Mouse (Mus musculus) thymus, adult 18-20 months (tissue): Measurements from ENCODE around the gene Fam69b.

Experiments
- DNase-seq, 2 experiments: peaks; one replicate each; pipeline ENCODE4 v3.0.0; 2022; ENCODE audit warnings: mixed read lengths in 2 of 2

Gene Fam69b

DNA sequence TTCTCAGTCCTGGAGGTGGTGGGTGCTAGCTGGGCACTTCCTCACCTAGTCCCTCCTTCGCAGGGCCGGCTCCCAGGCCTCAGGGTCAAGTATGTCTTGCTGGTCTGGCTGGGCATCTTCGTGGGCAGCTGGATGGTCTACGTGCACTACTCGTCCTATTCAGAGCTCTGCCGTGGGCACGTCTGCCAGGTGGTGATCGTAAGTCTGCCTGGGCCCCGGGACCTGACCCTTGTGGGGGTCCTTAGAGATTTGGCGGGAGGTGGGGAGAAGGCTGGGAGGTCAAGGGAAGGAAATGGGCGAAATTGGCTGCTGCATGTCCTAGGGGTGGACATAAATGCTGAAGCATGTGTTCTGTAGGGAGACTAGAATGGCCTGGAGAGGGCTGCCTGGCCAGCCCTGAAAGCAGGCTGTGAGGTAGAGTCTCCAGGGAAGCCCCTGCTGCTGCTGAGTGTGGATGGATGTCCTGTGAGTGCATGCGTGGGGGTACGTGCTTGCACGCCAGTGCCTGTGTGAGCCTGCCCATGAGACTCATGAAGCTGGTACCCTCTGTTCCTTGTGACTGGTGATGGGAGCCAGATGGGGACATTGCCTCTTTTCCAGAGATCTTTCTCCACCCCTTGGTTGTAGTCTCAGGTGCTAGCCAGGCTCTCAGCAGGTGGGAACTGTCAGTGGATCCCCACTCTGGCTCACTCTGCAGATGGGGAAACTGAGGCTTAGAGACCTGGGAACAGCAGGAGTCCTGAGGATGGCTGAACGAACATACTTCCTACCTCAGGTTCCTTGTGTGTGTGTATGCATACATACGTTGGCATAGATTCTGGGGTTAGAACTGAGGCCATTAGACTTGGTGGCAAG is 4.5 kb downstream of the Fam69b start:
- no peak for DNase-seq

DNA sequence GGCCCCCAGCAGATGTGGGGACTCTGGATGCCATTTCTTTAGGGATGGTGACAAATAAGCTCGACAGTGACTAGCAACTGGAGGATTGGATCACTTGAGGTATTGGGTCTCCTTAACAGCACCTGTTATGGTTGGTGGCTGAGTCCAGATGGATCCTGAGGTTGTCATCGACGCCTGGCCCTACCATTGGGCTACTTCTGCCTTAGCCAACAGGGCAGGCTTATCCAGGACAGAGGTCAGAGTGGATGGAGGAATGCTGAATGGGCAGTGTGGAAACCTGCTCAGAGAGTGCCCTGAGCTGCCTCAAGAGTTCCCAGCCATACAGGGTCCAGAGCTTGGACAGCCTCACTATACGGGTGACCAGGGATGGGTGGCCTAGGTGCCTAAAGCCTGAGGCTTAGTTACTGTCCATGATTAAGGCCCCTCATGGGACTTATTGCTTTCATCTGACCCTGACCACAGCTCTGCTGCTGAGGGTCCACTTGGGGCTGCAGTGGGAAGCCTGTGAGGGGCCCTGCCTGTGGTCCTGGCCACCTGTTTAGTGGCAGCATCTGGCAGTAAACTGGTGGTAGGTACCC is 5.8 kb downstream of the Fam69b start:
- no peak for DNase-seq

DNA sequence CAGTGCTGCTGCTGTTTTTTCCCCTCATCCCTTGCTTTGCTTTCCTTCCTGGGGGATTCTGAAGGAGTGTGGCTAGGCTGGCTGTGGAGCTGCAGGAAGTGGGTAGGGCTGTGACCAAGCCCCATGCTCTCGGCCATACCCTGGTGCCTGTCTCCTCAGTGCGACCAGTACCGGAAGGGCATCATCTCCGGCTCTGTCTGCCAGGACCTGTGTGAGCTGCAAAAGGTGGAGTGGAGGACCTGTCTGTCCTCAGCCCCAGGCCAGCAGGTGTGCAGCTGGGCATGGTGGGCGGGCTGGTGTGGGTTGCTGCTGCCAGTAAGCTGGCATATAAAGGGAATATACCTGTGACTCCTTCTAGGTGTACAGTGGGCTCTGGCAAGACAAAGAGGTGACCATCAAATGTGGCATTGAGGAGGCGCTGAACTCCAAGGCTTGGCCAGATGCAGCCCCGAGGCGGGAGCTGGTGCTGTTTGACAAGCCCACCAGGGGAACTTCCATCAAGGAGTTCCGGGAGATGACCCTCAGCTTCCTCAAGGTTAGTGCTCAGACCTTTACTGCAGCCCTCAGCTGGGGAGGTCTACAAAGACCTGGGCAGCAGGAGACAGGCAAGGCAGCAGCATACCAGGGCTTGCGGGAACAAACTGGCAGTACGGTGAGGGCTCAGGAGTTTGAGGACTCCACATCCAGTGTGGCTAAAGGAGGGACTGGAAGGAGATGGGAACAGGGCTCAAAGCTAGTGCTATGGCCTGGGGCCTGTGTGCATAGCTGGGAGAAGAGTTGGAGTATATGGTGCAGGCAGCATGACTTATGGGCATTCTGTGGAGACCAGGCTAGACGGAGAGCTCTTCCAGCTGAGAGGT is 6.6 kb downstream of the Fam69b start:
- no peak for DNase-seq

DNA sequence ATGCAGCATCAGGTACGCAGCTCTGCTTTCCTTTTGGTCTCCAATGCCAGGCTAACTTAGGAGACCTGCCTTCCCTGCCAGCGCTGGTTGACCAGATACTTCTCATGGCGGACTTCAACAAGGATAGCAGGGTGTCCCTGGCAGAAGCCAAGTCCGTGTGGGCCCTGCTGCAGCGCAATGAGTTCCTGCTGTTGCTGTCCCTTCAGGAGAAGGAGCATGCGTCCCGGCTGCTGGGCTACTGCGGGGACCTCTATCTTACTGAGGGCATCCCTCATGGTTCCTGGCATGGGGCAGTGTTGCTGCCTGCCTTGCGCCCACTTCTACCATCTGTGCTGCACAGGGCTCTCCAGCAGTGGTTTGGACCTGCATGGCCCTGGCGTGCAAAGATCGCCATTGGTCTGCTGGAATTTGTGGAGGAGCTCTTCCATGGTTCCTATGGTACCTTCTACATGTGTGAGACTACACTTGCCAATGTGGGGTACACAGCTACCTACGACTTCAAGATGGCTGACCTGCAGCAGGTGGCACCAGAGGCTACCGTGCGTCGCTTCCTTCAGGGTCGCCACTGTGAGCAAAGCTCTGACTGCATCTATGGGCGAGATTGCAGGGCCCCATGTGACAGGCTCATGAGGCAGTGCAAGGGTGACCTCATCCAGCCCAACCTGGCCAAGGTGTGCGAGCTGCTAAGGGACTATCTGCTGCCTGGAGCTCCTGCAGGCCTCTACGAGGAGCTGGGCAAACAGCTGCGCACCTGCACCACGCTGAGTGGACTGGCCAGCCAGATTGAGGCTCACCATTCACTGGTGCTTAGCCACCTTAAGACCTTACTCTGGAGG is 7.5 kb downstream of the Fam69b start:
- DNase-seq: no peak

DNA sequence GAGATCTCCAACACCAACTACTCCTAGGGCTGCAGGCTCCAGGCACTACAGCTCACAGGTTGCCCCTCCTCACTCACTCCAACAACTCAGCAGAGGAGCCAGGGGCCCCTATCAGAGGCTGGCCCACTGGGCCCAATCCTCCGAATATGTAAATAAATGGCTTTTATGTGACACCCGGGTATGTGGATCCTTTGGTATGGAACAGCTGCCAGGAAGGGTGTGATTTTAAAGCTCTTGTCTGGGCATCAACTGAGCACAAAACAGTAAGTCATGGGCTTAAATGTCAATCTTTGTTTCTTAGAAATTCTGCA is 8.0 kb downstream of the Fam69b start:
- DNase-seq: no peak

DNA sequence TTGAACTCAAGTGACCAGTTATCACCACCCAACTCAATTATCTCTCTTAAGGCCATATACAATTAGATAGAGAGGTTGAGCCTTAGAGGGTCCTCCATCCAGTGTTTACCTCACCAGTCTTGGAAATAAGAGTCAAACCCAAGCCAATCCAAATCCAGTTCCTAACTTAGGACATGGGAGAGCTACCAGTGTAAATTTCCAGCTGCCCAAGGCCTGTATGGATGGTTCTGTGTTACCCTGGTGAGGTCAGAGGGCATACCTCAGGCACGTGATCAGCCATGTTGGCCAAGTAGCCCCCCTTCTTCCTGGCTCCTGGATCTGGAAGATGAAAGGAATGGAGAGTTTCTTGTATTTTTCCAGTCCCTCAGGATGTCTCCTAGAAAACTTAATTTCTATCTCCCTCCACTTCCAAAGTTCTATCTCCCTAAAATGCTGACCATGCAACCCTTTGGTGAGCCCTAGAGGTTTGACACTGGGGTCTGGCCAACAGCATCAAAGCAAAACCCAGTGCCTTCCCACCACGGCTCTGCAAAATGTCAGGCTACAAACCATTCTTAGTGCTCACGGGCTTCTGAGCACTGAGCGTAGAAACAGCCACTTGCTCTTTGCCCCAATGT is 9.2 kb downstream of the Fam69b start:
- DNase-seq: no peak

DNA sequence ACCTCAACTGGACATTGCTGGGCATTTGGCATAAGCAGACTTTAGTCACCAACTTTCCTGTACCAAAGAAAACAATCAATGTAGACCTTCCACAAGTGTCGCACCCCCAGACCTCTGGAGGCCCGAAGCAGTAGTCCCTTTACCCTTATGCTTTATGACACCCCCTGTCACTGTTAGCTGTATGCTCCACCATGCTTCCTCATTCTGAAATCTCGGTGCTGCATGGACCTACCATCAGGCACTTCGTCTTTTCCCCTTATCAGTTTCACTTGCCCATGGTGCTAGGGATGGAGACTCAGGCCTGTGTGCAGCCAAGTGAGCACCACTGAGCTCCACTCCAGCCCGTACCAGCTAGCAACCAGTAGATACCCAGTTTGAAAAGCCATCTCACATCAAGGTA is 9.8 kb downstream of the Fam69b start:
- no peak for DNase-seq

DNA sequence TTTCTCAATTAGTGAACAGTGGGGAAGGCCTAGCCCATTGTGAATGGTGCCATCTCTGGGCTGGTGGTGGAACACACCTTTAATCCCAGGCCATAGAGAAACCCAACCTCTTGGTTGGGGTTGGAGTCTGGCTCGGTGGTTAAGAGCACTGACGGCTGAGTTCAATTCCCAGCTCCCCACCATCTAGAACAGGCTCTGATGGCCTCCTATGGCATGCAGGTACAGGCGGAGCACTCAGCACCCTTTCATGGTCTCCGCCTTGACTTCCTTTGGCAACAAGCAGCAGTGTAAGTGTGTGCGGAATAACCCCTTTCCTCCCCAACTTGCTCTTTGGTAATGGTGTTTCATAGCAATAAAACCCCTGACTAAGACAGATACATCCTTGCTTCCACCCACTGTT is 10.3 kb downstream of the Fam69b start:
- DNase-seq: no peak

DNA sequence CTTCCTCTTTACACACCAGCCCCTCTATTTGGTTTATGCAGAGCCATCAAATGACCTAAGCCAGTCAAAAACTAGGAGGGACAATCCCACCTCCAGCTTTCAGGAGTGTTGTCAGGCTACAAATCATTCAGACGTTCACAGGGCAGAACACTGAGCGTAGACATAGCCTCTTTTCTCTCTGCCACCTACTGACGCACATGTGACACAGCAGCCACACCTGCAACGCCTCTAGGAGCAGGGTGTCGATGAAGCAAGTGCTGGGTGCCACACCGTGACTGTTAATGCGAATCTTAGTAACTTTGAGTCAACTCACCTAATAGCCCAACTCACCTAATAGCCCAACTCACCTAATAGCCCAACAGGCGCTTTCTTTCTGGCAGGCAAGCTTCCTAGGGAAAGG is 10.8 kb downstream of the Fam69b start:
- DNase-seq: peak; percentile 51 to 61

DNA sequence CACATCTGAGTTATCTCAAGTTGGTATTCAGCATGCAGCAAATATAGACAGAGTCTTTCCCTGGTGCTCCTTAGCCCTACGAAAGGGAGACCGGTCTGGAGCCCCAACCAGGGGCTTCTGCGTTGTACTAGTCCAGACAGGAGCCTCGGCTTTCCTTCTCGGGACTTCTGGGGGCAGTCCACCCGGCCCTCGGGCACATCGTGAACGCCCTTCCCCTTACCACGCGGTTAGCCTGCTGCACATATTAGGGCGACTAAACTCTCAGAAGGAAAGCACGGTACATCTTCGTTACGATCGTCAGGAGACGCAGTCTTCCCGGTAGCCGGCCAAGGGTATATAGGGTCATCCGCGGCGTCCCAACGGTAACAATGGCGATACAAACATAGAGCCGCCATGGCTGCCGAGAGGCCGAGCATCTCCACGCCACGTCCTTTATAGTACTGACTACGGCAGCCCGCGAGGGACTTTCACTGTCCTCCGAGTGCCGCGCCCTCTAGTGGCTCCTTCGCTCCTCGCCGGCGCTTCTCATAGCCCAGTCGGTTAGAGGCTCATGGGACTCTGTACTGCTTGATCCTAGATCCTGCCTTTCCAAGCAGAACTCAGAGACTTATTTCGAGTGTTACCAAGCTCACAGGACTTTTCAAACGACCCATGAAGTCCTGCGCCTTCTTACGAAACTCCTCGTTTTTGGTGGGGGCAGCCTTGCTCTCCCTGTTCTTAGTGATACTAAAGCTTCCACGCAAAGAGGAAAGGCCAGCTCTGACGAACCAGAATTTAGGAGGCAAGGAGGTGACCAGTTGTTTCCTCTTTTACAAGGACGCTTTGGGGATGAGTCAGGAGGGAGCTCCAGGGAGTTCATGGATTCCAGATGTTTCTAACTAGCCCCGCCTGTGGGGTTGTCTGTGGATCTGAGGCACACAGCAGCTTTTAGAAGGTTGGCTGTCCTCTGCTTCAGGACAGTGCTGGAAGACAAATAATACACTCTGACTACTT is 11.9 kb downstream of the Fam69b start:
- peak; percentile 80 to 84 for DNase-seq

DNA sequence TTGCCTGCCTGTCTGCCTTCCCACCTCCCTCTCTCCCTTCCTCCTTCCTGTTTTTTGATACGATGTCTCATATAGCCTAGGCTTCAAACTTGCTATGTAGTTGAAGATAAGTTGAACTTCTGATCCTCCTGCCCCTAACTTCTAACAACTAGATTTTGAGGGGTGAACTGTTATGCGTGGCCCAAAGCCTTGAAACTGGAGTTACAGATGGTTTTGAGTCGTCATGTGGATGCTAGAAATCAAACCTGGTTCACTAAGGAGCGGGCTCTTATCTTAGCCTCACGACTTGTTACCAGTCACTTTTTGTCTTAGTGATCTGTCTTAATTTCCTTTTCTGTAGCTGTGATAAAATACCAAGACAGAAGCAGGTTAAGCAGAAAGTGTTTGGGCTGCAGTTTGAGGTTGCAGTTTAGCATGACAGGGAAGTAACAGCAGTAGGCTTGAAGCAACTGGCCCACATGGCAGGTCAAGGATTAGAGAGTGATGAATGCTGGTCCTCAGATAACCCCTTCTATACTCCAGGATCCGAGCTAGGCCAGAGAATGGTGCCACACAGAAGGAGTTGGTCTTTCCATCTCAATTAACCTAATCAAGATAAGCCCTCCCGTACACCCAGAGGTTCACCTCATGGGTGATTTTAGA is 12.9 kb downstream of the Fam69b start:
- DNase-seq: no peak

DNA sequence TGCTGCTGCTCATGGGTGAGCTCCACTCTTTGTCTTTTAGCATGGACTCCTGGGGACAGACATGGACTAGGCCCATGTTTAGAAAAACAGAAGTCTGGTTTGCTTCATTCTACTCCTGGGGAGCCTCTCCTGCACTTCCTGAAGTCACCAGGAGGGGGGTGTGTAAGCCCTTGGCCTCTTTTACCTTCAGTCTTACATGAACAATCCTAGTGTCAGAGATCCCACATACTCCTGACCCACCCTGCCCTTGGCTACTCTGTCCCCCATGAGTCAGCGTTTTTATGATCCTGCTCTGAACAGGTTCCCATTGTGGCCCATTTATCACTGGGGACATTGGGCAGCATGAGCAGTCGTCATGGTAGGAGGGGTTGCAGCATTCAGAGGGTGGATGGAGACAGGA is 15.7 kb downstream of the Fam69b start:
- no peak for DNase-seq

DNA sequence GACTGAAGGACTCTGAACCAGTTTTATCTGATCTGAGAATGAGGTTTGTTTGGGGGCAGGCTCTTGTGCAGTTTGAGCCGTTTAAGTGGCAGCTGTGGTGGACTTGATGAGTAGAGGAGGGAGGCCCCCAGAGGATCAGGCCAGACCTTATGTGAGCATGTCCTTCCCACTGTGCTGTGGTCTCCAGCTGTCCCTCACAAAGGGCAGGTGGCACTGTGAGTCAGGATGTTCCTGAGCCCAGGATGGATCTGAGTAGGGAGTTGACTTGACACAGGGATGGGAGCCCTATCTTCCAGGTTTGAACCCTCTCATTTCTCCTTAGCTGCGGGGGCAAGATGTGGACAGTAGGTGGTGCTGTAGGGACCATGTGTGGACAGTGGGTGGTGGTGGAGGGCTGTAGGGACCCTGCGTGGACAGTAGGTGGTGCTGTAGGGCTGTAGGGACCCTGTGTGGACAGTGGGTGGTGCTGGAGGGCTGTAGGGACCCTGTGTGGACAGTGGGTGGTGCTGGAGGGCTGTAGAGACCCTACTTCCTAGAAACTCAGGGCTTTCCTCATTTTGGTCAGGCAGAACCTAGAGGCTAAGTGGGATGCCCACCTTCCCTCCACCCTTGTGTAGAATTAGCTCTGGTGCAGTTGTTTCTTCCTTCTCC is 18.5 kb downstream of the Fam69b start:
- DNase-seq: peak; percentile 48 to 64

DNA sequence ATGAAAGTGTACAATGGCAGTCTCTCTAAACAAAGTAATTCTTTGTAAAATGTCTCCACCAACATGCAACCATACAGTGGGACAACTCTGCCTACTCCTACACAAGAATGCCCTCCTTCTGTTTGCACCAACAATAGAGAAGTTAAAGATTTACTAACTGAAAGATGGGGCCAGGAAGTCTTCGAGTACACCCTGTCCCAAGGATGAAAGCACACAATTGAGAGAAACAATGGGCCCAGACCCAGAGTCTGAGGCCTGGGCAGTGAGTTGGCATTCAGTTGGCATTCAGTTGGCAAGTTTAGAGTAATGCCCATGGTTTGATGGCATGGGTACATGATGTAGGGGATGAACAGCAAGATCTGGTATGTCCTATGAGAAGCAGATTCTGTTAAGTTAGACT is 26.4 kb downstream of the Fam69b start:
- no peak for DNase-seq

DNA sequence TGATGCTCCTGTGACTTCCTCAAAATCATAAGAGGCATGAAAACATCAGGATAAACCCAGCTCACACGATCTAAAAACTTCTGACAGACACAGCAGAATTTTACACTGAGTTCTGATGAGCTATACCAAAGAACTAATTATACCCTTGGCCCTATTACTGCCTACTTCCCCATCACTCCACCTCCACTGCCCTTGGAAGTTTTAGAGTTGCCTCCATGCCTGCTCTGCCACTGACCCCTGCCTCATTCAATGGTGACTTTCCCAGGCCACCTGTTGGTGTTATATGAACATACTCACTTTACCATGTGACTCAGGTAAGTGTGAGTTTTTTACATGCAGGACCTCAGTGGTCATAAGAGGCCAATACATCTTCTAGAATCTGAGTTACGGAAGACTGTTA is 29.2 kb downstream of the Fam69b start:
- DNase-seq: no peak

DNA sequence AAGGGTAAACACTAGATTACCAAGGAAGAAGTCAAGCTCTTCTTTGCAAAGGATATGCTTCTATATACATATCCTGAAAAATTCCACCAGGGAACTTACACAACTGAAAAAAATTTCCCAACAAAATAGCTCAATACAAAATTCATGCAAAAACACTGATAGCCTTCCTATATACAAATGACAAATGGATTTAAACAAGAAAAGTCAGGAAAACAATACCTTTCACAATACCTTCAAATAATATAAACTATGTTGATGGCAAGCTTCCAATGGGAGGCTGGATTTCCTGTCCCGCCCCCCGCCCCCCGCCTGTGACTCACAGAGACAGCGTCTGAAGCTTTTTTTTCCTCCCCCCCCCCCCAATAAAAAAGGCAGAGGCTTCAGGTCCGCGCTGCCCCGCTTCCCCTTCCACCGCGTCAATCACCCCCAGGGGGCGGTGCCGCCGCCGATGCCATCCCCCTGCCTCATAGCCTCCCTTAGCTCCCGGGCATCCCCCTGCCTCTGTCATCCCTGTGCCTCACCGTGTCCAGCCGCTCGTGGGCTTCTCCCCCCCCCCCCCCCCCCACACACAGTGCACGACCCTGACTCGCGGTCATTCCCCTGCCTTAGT is 33.0 kb downstream of the Fam69b start:
- no peak for DNase-seq

DNA sequence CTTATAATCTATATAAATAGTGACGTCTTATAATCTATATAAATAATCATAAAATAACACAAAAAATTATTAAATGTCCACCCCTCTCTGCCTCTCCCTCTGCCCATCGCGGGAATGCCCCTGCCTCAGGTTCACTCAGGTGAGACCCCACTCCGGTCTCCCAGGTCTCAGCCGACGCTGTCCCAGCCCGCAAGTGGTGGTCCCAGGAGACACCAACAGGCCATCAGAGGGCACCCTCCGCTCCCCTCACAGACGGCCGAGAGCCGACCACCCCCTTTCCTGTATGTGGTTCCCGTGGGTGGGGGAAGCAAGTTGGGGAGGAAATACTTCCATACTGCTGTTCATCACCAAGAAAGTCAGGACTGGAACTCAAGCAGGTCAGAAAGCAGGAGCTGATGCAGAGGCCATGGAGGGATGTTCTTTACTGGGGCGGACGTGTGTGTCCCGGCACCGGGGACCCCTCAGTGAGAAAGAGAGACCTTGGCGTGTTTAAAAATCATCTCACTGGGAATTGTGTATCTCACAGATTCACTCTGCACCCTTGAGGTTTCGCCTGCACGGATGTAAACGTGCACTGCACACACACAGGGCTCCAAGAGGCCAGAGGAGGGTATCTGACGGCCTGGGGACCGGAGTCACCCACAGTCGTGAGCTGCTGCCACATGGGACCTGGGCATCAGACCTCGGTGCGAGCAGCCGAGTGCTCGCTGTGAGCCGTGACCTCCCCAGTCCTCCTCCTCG is 33.7 kb downstream of the Fam69b start:
- DNase-seq: peak in 1 of 2 experiments; percentile 4

DNA sequence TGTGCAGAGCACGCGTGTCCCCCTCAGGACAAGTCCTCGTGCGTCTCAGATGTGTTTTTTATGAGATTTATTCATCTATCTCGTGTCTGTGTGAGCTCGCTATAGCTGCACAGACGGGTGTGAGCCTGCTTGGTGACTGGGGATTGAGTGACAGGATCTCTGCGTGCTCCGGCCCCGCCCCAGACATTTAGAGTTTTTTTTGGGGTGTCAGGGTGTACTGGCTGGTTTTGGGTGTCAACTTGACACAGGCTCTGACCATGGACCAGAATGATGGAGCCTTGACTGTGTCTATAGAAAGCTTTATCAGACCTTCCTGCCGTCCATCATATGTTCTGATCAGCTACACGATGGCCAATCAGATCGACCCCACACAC is 34.2 kb downstream of the Fam69b start:
- no peak for DNase-seq

DNA sequence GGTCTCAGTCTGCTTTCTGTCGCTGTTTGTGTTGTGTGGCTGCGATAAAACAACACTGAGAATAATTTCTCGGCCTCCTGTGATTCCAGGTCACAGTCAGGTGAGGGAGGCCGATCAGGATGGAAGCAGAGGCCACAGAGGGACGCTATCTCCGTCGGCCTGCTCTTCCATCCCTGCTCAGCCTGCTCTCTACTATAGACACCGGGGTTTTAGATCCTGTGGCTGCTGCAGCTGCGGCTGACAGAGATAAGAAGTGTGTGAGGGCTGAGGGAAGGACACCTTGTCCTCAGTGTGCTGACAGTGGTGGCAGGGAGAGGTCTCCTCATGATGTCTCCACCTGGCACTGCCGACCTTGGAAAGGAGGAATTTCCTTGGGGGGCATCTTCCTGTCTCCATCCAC is 34.9 kb downstream of the Fam69b start:
- no peak for DNase-seq
